Mouse (Mus musculus): ENCODE results near the gene Hsd17b12. TPM values are rescaled to one million over a fixed set of nuclear protein-coding genes. Genes with fewer than 3 reads are reported as not detected.
A peak's percentile ranks its signal among the peaks of the same experiment; 100 is the strongest.

Gene Hsd17b12
- polyA plus RNA-seq, 1 experiment from 2014 or later: 183 TPM

DNA sequence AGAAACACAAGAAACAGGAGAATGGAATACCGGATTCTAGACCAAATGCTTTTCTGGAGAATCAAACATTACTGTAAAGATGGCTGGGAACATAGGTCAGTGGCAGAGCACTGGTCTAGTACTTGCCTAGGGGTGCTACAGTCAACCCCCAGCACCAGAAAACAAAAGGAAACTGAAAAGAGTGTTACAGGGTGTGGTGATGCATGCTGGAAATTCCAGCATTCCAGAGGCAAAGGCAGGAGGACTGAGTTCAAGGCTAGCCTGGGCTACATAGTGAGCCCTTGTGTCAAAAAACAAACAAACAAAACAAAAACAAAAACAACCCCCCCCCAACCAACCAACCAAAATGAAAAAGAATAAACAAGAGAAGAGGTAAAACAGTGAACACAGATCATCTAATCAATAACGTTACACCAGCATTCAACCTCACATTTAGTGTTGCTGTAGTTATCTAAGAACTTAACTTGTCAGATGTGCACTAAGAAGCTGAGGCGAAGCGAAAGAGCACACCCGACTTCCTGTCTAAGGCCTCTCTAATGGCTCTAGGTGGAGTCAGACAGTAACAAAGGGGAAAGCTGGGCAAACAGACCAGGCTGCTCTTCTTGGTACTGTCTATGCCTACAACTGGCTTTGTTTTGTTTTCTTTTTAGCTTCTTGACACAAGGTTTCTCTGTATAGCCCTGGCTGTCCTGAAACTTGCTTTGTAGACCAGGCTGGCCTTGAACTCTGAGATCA is 117.2 kb downstream of the Hsd17b12 start:
- no peak for ATAC-seq
- no peak overlapping the region for H3K27ac ChIP-seq (ENCODE audit: low read length)
- H3K4me1 ChIP-seq (ENCODE audit: control insufficient read depth, insufficient read depth, low read length): peaks cover 5% of the 10 kb centered on the region; the same call in 1 of the 2 replicates
- no peak overlapping the region for H3K9ac ChIP-seq (ENCODE audit: low read depth, low read length)
- H3K4me2 ChIP-seq (ENCODE audit: low read depth, low read length): no peak overlapping the region
- H3K4me3 ChIP-seq (ENCODE audit: low read length): no peak overlapping the region
- H3K9me3 ChIP-seq (ENCODE audit: control insufficient read depth, low read length): no peaks in the 10 kb centered on the region
- WGBS: 83% methylated on average over 5 of the region's 5 CpGs
- H3K36me3 ChIP-seq (ENCODE audit: control insufficient read depth, insufficient read depth, low read length): no peaks in the 10 kb centered on the region
- H3K27me3 ChIP-seq (replicated peaks; ENCODE audit: control insufficient read depth, insufficient read depth, low read length): no peaks in the 10 kb centered on the region

DNA sequence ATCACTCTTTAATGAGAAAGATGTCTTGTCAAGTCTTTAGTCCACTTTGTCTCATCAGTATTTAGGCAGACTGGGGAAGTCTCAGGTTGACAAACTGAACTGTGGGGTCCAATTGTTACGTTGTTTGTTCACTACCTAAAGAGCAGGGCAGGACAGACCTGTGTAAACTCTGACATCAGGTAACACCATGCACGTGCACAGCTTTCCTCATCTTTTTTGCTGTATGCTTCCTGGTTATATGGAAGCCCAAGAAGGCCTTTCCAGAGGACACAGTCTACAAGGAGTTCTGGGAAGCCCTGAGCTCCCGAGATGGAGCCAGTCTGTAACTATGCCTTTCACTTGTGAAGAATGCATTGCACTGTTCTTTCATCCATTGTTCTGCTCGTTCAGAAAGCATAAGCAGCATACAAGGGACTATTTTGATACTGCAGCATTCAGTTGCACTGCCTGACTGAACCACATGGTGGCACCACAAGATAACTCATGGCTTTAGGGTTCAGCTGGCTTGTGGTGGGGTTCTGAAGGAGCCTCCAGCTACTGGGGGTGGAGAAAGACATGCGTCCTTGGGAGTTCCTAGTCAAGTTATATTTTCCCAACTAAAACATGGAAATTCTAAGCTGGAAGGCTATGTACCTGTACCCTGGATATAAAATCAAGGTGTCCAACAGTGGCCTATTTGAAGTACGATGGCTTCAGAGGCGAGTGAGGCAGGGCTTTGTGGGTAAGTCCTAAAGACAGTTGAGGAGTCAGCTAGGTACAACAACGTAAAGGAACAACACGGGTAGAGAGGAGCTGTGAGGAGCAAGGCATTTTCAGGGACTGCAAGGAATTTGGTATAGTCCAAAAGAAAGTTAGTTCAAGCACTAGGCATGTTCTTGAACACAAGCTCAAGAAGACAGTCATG is 122.1 kb downstream of the Hsd17b12 start:
- H3K9me3 ChIP-seq (ENCODE audit: control insufficient read depth, low read length): no peaks in the 10 kb centered on the region
- H3K27me3 ChIP-seq (replicated peaks; ENCODE audit: control insufficient read depth, insufficient read depth, low read length): no peaks in the 10 kb centered on the region
- H3K9ac ChIP-seq (ENCODE audit: low read depth, low read length): no peak overlapping the region
- H3K36me3 ChIP-seq (ENCODE audit: control insufficient read depth, insufficient read depth, low read length): no peaks in the 10 kb centered on the region
- WGBS: 69% methylated on average over 9 of the region's 9 CpGs
- no peak overlapping the region for H3K4me2 ChIP-seq (ENCODE audit: low read depth, low read length)
- H3K4me3 ChIP-seq (ENCODE audit: low read length): no peak overlapping the region
- ATAC-seq: peak; percentile 50; the same call in 1 of the 2 replicates
- no peak overlapping the region for H3K27ac ChIP-seq (ENCODE audit: low read length)
- no peaks in the 10 kb centered on the region for H3K4me1 ChIP-seq (ENCODE audit: control insufficient read depth, insufficient read depth, low read length)

DNA sequence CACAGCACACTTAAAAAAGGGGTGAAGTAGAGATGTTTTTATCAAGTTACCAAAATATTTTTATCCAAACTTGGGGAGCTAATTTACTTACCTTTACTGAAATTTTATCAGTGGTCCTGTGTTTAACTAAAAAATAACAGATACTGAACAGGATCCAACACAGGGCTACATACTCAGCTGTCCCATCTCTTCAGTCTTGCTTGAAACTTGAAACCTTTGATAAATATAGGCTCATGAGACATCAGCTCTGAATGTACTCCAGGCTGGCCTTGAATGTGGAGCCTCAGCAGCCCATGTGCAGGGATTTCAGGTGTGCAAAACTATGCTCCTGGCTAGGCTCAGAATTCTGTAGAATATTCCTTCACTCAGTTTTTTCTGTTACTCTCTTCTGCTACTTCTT is 127.2 kb downstream of the Hsd17b12 start:
- H3K4me3 ChIP-seq (ENCODE audit: low read length): no peak overlapping the region
- no peak for ATAC-seq
- no peaks in the 10 kb centered on the region for H3K4me1 ChIP-seq (ENCODE audit: control insufficient read depth, insufficient read depth, low read length)
- H3K27me3 ChIP-seq (replicated peaks; ENCODE audit: control insufficient read depth, insufficient read depth, low read length): no peaks in the 10 kb centered on the region
- H3K4me2 ChIP-seq (ENCODE audit: low read depth, low read length): no peak overlapping the region
- no peaks in the 10 kb centered on the region for H3K36me3 ChIP-seq (ENCODE audit: control insufficient read depth, insufficient read depth, low read length)
- H3K27ac ChIP-seq (ENCODE audit: low read length): no peak overlapping the region
- H3K9me3 ChIP-seq (ENCODE audit: control insufficient read depth, low read length): no peaks in the 10 kb centered on the region
- no peak overlapping the region for H3K9ac ChIP-seq (ENCODE audit: low read depth, low read length)

DNA sequence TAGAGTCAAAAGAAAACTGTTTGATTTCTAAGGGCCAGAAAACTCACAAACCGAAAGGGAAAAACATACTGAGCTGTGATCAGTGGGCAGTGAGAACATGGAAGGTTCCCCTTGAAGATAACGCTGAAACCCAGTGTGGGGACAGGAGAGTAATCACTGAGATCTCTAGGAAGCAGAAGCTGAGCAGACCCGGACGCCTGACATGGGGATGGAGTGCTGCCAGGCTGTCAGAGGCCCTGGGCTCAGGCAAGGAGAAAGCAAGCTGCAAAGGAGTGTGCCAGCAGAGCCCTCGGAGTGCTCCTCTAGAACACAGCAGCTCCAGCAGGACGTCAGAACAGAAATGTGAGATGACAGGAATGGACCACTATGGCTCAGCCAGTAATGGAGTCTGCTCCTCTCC is 133.1 kb downstream of the Hsd17b12 start:
- ATAC-seq: no peak
- Histone ChIP-seq H3K9me3 (ENCODE audit: control insufficient read depth, low read length) (no peaks in the 10 kb centered on the region), H3K27ac (ENCODE audit: low read length) (no peak overlapping the region), H3K4me3 (ENCODE audit: low read length) (no peak overlapping the region), H3K4me2 (ENCODE audit: low read depth, low read length) (no peak overlapping the region), H3K27me3 (replicated peaks; ENCODE audit: control insufficient read depth, insufficient read depth, low read length) (no peaks in the 10 kb centered on the region), H3K9ac (ENCODE audit: low read depth, low read length) (no peak overlapping the region), H3K36me3 (ENCODE audit: control insufficient read depth, insufficient read depth, low read length) (no peaks in the 10 kb centered on the region), H3K4me1 (ENCODE audit: control insufficient read depth, insufficient read depth, low read length) (no peaks in the 10 kb centered on the region)
- 53% methylated on average over 6 of the region's 6 CpGs for WGBS

DNA sequence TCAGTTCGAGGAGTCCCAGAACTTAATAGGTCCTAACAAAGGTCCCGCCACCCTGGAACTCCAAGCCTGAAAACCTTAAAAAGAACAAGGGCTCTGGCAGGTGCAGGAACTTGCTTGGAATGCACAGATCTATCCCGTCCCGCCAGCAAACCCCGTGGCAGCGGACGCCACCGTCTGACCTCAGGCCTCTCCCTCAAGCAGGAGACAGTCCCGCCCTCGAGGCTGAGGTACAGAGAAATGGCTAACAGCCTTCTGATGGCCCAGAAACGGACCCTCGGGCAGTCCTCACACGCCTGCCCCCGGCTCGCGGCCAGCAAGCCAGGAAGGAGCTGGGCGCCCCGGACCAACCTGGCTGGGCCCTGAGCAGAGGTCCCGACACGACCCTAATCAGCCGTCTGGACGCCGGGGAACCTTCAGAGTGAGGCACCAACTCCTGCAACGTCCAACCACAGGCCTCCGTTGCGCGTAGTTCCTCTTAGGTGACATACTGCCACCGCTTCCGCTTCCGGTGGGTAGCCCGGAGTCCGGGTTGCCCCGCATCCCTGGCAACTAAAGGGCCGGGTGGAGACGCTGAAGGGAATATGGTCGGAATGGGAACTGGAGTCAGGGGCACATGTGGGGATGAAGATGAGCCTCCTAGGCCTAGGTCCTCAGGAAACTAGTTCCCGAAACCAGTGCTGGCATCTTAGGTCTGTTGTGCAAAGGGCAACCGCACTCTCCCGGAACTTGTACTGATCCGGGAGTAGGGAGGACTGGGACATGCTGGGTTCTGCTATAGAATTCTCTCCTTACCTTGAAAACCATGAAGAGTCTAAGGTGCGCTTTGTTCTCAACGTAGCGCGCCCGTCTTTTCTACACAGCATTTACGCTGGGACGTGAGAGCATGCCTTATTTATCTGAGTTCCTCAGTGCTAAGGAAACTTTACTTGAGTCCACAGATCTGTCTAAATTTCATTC is 147.2 kb downstream of the Hsd17b12 start, which contains the start of gene Alkbh3:
TSS of gene Alkbh3 (minus strand) at position 473 of the 957 bp plus-strand sequence.
- Histone ChIP-seq H3K27ac (ENCODE audit: low read length) (peak within 1 kb of the TSS; percentile 51), H3K4me1 (ENCODE audit: control insufficient read depth, insufficient read depth, low read length) (peaks cover 6% of the 10 kb centered on the region), H3K36me3 (ENCODE audit: control insufficient read depth, insufficient read depth, low read length) (0 out of 2 replicates have a peak, but pooled peaks cover 6% of the 10 kb centered on the region), H3K27me3 (replicated peaks; ENCODE audit: control insufficient read depth, insufficient read depth, low read length) (no peaks in the 10 kb centered on the region), H3K4me3 (ENCODE audit: low read length) (peak within 1 kb of the TSS; percentile 92), H3K9ac (ENCODE audit: low read depth, low read length) (peak within 1 kb of the TSS; percentile 92), H3K9me3 (ENCODE audit: control insufficient read depth, low read length) (no peaks in the 10 kb centered on the region), H3K4me2 (ENCODE audit: low read depth, low read length) (peak within 1 kb of the TSS; percentile 85)
- ATAC-seq: peak; percentile 99
- 5% methylated on average over 47 of the region's 47 CpGs for WGBS

DNA sequence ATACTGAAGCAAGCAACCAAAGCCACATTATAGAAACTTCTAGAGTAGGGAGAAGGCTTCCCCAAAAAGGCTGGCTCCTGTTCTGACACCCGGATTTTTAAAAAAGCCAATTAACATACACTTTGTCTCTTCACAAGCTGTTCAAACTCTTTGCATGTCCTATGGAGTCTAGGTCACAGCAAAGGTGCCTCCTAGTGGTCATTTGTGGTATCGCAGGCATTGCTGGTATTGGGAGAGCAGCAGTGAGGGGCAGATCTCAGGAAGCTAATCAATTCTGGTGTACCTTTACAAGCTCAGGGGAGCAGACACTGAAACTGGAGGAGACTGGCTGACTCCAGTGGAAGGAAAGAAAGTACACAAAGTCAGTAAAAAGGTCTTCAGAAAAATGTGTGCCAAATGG is 155.4 kb downstream of the Hsd17b12 start:
- Histone ChIP-seq H3K9me3 (ENCODE audit: control insufficient read depth, low read length) (no peaks in the 10 kb centered on the region), H3K4me3 (ENCODE audit: low read length) (no peak overlapping the region), H3K27me3 (replicated peaks; ENCODE audit: control insufficient read depth, insufficient read depth, low read length) (no peaks in the 10 kb centered on the region), H3K27ac (ENCODE audit: low read length) (no peak overlapping the region), H3K4me1 (ENCODE audit: control insufficient read depth, insufficient read depth, low read length) (no peaks in the 10 kb centered on the region), H3K9ac (ENCODE audit: low read depth, low read length) (no peak overlapping the region), H3K4me2 (ENCODE audit: low read depth, low read length) (no peak overlapping the region), H3K36me3 (ENCODE audit: control insufficient read depth, insufficient read depth, low read length) (peaks cover 16% of the 10 kb centered on the region)
- 8% methylated on average over 2 of the region's 2 CpGs for WGBS
- ATAC-seq: 0 out of 2 replicates have a peak, but pooled peaks have one; percentile 52

DNA sequence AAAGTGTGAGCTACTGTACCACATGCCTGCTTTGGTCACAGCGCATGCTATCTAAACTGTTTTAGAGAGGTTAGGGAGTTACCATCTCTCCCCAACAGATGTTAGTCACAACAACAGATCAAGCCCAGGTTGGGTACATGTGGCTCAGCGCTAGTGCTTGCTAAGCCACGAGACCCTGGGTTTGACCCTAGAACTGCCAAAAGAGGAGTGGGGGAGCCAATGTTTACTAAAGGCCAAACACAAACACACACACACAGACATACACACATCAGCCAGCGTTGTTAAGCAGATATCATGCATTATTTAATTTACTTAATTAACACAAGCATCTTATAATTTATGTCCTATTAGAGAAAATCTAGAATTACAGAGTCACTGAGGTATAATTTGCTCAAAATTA is 155.8 kb downstream of the Hsd17b12 start:
- WGBS: 74% methylated on average over 4 of the region's 4 CpGs
- Histone ChIP-seq H3K27me3 (replicated peaks; ENCODE audit: control insufficient read depth, insufficient read depth, low read length) (no peaks in the 10 kb centered on the region), H3K9me3 (ENCODE audit: control insufficient read depth, low read length) (no peaks in the 10 kb centered on the region), H3K27ac (ENCODE audit: low read length) (no peak overlapping the region), H3K4me2 (ENCODE audit: low read depth, low read length) (no peak overlapping the region), H3K36me3 (ENCODE audit: control insufficient read depth, insufficient read depth, low read length) (peaks cover 16% of the 10 kb centered on the region), H3K9ac (ENCODE audit: low read depth, low read length) (no peak overlapping the region), H3K4me3 (ENCODE audit: low read length) (no peak overlapping the region), H3K4me1 (ENCODE audit: control insufficient read depth, insufficient read depth, low read length) (no peaks in the 10 kb centered on the region)
- ATAC-seq: no peak

DNA sequence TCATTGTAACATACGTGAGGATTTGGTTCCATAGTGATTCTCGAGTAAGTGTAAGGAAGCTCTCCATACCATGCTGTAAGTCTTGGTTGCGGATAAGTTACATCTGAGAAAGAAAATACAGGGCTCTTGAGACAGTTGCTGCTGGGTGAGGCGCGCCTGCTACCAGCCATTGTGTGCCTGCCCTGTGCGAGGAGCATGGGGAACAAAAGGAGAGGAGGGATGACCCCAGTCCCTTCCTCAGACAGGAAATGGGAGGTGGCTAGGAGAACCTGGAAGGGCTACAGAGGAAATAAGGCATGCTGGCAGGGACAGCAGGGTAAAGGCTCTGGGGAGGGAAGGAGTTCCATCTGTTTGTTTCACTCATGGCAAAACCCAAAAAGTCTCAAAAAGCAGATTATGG is 156.4 kb downstream of the Hsd17b12 start:
- no peak overlapping the region for H3K27ac ChIP-seq (ENCODE audit: low read length)

More for the DNA sequence above, 156.4 kb downstream of the Hsd17b12 start:
- no peak for ATAC-seq
- H3K4me3 ChIP-seq (ENCODE audit: low read length): no peak overlapping the region
- H3K9ac ChIP-seq (ENCODE audit: low read depth, low read length): no peak overlapping the region
- no peak overlapping the region for H3K4me2 ChIP-seq (ENCODE audit: low read depth, low read length)
- 86% methylated on average over 6 of the region's 6 CpGs for WGBS
- no peaks in the 10 kb centered on the region for H3K27me3 ChIP-seq (replicated peaks; ENCODE audit: control insufficient read depth, insufficient read depth, low read length)
- no peaks in the 10 kb centered on the region for H3K4me1 ChIP-seq (ENCODE audit: control insufficient read depth, insufficient read depth, low read length)
- no peaks in the 10 kb centered on the region for H3K9me3 ChIP-seq (ENCODE audit: control insufficient read depth, low read length)
- H3K36me3 ChIP-seq (ENCODE audit: control insufficient read depth, insufficient read depth, low read length): peaks cover 13% of the 10 kb centered on the region
